Mouse (Mus musculus) urinary bladder, postnatal 25 days (tissue): ENCODE results near the gene Hmgb1.

Source experiments
- DNase-seq: peaks from one replicate; pipeline ENCODE4 v3.0.0; 2022; ENCODE audit warnings: low spot score

Gene Hmgb1

DNA sequence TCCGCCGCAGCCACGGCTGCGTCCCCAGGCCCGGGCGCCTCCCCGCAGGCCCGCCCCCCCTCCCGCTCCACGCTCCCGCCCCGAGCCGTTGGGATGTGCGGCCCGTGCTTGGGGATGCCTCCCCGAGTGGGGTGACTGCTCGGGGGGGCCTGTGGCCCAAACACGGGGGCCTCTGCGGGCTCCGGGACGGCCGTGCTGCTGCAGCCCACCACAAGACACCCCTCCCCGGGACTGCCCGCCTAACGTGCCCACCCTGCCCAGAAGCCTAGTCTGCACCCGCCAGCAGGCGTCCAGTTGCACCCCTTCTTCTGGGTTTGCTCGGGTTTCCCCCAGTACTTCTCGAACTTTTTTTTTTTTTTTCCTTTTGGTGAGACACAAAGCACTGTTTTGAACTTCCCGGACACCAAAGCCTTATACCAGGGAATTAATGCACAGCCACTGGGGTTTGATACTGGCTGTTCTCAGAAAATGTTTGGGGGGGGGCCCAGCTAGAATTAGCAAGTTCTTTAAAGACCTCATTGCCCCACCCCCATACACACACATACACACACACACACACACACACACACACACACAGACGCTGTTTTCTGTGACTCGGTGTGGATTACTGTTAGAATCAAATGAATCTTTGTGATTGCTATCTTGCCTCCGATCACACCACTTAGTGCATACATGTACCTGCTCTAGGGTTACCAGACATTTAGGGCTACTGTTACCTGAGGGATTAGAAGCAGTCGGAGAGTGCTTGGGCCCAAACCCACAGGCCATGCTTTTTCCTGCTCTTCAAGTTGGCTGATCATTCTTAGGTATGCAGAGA lies 130.7 kb downstream of the Hmgb1 start:
- DNase-seq = no peak

DNA sequence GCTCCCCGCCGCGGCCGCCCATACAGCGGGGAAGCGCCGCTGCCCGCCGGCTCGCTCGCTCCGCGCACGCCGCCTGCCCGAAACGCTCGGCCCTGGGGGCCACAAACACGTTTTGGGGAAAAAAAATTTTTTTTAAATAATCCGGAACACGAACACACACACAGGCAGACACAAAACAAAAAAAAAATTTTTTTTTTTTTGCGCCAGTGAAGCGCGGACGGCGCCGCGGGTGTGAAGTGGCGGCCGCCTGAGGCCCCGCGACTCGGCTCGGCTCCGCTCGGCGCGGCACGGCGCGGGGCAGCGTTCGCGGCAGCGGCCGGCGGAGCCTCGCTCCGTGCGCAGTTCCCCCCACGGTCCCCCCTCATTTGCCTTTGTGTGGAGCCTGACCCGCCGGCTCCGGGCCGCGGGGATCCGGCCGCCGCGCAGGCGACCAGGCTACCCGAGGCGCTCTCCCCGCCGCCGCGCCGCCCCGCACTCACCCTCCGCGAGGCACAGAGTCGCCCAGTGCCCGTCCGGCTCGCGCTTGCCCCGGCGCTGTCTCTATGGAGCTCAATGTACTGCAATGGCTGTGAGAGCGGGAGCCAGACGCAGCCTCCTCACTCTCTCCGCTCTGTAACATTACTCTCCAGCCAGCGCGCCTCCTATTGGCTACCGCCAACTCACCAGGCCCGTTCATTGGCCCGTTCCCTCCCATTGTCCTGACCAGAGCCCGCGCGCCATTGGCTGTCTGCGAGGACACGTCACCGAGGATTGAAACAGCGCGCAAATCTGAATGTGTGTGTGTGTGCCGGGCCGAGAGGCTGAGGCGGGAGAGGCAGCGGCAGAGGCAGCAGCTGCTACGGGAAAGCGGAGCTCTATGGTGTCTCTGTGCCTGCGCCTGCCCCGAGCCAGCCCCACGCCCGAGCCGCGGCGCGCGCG lies 131.6 kb downstream of the Hmgb1 start:
- peak; percentile 94 for DNase-seq

DNA sequence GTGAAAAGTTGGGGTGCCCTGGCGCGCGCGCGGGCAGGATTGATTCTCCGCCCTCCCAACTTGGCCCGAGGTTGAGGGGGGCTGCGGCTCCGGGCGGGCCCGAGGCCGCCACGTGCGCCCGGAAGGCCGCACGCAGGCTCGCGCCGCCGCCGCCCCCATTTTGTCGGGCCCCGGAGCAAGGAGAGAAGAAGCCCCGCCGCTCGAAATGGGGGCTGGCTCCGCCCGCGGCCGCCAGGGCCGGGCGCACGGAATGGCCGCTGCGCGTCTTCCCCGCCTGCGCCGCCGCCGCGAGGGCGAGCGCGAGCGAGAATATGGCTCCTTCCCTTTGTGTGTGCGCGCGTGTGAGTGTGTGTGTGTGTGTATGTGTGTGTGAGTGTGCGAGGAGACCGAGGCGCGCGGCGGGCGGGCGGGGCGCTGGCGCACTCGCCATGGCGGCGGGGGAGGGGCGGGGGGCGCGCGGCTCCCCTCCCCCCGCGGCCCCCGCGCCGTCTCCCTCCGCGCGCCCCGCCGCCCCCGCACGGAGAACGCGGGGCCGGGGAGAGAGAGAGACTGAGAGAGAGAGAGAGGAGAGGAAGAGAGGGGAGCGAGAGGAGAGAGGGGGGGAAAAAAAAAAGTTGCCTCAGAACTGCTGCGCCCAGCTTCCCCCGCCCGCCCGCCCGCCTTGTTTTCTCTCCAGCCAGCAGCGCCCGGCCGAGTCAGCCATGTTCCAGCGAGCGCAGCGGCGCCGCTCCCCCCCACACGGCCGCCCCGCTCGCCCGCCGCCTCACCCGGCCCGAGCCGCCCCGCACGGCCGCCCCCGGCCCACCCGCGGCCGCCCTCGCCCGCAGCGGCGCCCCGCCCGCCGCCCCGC lies 132.5 kb downstream of the Hmgb1 start:
- peak; percentile 78 for DNase-seq

DNA sequence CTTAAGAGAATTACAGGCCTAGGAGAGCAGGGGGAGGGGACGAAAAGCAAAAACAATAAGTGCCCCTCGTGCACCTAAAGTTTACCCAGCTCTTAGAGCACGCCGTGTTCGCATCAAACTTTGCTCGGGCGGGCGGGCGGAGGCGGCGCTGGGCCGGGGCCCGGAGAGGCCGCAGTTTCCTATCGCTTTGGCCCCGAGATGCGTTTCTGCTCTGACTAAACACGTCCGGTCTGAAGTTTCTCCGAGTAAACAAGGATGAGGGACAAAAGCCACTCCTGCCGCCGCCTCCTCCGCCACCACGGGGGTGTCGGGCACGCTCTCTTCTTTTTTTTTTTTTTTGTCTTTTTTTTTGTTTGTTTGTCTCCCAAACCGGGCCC lies 133.1 kb downstream of the Hmgb1 start:
- DNase-seq = no peak

DNA sequence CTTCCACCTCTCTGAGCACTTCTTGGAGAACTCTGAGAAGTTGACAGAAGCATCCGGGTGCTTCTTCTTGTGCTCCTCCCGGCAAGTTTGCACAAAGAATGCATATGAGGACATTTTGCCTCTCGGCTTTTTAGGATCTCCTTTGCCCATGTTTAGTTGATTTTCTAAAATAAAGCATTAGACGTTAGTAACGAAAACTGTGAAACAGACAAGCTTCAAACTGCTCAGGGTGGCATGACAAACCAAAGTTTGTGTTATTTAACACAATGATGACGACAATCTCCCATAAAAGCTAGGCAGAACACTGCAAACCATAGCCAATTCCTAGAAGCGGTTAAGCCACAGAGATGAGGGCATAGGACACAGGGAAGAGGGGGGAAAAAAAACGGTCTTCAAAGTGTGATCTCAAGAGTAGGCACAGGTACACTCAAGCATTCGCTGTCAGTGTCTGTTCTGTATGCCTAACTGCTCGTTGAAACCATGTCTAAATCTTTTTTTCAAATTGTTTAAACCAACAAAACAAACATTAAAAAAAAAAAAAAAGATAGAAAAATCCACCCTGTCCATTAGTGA lies 133.6 kb downstream of the Hmgb1 start:
- no peak for DNase-seq

DNA sequence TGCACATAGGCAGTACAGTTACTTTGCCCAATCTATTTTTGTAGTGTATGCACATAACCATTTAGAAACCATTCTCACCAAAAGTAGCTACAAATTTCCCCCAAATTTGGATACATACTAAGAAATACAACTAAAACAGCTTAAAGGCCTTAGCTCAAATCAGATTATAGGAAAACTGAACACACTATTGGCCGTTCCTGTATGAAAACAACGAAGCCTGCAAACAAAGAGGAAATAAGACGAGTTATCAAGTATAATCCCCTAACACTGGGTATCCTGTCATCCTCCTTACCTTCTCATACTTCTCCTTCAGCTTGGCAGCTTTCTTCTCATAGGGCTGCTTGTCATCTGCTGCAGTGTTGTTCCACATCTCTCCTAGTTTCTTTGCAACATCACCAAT lies 134.9 kb downstream of the Hmgb1 start:
- DNase-seq = no peak

DNA sequence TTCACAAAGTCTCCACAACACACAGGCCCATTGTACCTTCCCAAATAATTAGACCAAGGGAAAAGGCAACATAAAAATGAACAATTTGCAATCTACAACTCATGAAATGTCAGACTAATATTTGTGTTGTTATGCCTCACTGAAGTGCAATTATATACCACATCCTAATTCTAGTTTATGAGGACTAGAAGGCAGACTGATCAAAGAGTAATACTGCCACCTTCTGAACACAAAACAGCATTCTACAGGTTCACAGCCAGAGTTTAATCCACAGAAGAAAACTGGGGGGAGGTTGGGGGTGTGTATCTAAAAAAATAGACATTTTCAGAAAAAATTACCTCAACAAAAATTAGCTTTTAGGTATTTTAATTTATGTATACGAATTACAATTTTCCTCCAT lies 135.3 kb downstream of the Hmgb1 start:
- DNase-seq = no peak

DNA sequence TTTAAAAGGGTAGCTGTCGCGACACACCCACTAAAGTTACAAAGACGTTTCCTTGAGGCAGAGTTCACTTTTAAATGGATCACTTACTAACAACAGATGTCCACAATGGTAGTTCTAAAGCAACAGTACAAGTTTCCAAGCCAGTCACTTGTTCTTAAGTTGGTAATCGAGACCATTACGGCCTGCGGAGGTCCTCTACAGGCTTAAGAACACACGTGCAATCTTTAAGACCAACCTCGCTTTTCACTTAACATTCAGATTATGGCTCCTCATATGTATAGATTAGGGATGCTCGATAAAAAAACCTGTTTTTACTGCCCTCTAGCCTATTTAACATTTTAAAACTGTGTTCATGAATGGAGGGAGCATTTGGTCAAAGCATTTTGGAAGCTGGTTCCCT lies 137.6 kb downstream of the Hmgb1 start:
- DNase-seq = no peak

DNA sequence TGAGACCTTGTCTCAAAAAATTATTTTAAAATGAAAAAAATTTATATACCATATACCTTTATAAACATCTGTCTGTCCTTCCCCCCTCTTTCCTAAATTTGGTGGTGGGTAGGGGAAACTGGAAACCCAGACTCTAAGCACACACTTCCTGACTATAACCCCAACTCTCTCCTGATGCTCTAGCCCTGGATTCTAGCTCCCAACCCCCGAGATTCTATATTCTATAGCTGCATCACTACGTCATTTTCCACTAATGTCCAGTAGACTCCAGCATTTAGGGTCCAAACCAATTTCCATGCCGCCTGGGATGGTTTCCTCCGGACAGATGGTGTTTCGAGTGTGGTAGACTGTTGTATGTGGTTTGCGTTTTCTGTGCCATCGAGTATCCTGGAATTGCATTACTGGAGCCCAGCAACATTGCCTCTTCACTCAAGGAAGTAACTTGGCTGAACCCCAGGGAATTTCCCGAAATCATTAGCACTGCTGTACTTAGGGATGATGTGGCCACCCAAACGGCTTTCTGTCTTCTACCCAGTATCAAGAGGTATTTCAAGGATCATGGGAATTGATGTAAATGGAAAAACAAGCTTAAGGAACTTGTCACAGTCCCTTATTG lies 138.7 kb downstream of the Hmgb1 start:
- no peak for DNase-seq

DNA sequence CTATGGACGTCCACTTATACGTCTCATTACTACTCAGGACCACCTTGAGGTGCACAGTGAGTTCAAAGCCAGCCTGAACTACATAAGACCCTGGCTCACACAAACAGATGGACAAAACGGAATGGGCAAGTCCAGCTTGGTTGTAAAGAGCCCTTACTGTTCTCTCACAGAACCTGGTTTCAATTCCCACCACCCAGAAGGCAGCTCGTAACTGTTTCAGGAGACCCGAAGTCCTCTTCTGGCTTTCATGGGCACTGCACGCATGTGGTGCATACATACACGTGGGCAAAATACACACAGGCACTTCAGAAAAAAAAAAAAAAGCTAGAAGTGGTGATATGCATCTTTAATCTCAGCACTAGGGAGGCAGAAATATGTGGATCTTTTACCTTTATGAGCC lies 139.2 kb downstream of the Hmgb1 start:
- DNase-seq = no peak

DNA sequence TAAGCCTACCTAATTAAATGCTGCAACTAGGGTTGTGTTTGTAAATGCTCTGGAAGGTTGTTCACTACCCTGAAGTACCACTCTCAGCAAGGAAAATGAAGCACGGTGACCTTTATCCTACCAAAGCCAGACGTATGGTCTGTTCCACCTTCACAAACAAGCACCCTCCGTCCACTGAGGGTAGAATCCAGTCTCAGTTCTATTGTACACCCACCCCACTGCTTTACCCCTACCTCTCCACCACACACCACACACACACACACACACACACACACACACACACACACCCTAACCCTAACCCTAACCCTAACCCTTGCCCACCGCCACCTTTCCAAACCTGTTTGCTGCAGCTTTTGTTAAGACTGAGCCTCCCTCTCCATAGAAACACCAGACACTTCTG lies 140.2 kb downstream of the Hmgb1 start:
- DNase-seq = no peak

DNA sequence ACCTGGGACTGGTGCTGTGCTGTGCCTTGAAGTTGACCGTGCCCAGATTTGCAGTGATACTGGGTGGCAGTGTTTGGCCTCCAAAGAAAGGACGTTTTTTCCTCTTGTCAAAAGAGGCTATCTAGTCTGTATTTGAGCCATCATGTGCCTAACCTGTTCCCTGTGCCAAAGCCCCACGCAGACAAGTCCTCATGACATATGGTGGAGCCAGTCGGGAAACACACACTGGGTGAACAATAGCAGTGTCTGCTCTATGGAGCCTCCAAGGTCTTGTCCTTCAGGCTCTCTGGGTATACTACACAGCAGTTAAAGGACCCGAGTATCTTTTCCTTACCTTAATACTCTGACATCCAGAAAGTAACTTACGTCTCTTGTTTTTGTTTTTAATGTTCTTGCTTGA lies 141.0 kb downstream of the Hmgb1 start:
- no peak for DNase-seq

DNA sequence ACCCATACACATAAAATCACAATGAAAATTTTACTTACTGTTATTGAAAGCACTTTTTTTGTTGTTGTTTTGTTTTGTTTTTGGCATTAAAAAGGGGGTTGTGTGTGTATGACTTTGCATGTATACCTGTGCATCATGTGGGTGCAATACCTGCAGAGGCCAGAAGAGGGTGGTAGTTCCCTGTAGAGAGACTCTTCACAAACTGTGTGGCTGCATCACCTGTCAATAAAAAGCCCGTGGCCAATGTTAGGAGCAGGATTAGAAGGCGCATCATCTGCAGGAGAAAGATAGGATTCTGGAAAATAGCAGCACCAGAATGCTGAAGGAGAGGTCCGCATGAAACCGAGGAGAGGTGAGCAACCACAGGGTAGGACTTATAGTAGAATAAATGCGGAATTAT lies 144.5 kb downstream of the Hmgb1 start:
- DNase-seq = no peak

DNA sequence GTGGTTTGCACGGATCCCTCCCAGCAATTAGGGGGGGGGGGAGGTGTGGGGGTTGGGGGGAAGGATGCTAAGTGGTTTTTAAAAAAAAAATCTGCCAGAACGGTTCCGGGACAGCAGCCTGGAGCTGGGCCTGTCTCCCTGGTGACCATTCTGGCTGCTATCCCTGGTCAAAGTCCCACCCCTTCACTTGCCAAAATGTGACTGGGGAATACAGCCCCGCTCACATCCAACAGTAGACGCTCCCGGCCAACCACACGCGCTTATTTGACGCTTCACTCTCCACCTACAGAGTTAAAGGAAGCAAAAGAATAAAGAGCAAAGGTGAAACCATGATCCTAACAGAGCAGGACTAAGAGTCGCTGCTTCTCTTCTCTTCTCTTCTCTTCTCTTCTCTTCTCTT lies 146.6 kb downstream of the Hmgb1 start:
- DNase-seq = peak; percentile 22

DNA sequence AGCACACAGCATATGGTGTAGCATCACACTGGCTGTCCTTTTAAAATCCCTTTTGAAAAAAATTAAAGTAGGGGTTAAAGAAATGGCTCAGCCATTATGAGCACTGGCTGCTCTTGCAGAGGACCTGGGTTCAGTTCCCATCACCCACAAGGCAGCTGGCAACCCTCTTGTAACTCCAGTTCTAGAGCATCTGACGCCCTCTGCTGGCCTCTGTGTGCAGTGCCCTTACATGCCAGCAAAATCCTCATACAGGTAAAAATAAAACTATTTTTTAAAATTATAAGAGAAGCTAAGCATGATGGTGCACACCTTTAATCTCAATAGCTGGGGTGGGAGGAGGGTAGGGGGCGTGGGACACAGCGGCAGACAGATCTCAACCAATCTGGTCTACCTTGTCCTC lies 147.4 kb downstream of the Hmgb1 start:
- no peak for DNase-seq

DNA sequence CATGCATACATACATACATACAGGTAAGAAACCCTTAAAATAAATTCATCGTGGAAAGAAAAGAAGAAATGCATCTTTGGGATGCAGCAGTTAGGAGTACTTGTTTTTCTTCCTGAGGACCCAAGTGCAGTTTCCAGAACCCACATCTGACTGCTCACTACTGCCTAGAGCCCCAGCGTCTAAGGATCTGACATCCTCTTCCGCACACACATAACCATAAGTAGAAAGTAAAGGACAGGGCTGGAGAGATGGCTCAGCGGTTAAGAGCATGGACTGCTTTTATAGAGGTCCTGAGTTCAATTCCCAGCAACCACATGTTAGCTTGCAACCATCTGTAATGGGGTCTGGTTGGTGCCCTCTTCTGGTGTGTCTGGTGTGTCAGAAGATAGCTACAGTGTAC lies 151.9 kb downstream of the Hmgb1 start:
- DNase-seq = no peak

DNA sequence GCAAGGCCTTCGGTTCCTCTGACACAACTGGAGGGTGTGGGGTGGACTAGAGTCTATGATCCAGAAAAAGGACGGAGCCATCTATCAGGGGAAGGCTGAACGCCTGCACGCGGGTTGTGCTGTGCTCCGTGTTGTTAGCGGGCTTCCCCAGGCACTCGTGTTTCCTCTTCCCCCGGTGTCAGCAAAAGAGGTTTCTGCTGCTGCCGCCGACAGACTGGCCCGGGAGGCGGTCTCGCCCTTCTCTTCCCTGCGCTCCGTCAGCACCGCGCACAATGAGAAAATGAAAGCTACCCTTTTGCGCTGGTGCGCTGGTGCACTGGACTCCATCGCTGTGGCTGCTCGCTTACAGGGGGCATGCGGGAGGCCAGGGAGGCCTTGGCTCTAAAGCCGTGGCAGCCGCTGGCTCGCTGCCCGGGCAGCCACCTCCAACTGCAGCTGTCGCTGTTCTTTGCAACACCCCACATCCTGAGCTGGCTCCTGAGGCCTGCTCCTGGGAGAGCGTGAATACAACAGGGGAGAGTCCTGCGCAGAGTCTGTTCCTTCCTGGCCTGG lies 153.0 kb downstream of the Hmgb1 start:
- DNase-seq = no peak

DNA sequence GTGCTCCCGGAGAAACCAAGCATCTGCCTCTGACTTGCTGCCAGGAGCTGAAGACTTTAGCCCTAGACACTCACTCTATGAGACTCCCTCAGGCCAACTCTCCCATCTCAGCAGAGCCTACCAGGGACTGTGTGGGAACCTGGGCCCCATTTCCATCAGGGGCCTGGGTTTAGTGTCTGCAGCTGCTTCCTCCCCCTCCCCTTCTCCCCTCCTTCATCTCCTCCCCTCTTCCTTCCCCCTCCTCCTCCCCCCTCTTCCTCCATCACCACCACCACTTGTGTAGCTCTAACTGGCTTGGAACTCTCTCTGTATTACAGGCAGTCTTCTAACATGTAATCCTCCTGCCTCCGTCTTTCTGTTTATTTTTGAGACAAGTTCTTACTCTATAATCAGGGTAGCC lies 154.2 kb downstream of the Hmgb1 start:
- no peak for DNase-seq

DNA sequence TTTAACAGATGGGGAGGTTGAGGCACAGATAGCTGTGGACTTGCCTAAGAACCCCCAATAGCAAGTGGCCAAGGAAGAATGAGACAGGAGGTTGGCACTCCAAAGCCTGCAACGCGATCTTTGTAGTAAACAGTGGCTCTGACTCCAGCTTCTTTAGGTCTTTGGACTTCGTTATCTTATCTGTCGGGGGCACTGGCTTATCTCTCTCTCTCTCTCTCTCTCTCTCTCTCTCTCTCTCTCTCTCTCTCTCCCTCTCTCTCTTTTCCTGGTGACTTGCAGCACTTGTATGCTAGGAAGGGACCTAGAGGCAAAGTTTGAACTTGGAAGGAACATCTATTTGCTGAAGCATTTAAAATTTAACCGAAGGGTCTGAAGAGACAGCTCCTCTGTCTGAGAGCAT lies 155.9 kb downstream of the Hmgb1 start:
- no peak for DNase-seq

DNA sequence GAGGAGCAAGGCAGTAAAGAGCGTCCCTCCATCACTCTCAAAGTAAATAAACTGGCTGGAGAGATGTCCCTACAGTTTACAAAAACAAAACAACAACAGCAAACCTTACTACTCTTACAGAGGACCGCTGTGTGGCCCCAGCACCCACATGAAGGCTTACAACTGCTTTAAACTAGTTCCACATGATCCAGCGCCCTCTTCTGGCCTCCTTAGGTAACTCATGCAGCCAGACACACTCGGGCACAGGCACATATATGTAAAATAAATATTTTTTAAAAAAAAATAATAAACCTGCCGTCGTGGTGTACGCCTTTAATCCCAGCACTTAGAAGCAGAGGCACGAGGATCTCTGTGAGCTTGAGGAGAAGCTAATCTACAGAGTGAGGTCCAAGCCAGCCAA lies 156.9 kb downstream of the Hmgb1 start:
- DNase-seq = no peak

DNA sequence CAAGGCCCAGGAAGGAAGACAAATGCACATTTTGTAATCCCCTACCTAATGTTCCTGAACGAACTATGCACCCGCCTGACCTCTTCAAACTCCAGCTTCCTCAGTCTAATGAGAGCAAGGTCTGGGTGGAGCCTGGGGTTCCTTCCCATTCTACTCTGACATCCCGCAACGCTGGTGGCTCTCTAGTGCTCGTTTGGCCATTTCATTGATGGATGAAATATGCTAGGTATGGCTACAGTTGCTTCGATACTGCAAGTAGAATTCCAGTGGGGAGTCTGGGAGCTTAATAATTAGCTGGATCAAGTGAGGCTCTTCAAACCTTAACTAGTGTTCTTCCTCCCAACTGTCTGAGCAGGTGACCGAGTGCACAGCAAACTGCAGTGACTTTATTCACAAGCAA lies 163.2 kb downstream of the Hmgb1 start:
- DNase-seq = no peak
